Mouse (Mus musculus): ENCODE results near the gene Six5. TPM values are rescaled to one million over a fixed set of nuclear protein-coding genes. Genes with fewer than 3 reads are reported as not detected.
A peak's percentile ranks its signal among the peaks of the same experiment; 100 is the strongest.

The Six5 gene
- polyA plus RNA-seq, 1 experiment: 5.7 TPM

DNA sequence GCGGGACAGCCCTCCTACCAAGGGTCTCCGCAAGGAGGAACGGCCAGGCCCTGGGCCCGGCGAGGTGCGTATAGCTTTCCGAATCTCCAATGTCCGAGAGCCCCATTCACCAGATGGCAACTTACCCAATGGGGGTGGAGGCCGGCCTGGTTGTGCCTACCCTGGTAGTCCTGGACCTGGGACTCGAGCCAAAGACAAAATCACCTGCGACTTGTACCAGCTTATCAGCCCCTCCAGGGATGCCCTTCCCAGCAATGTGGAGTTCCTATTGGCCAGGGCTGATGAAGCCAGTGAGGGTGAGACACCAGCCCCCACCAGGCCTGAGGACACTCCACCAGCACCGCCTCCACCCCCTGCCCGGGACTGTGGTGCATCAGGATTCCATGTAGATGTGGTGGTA is 41.8 kb downstream of the Six5 start:
- DNase-seq (ENCODE audit: extremely low spot score in 1 of 2, low spot score in 1 of 2): no peak

DNA sequence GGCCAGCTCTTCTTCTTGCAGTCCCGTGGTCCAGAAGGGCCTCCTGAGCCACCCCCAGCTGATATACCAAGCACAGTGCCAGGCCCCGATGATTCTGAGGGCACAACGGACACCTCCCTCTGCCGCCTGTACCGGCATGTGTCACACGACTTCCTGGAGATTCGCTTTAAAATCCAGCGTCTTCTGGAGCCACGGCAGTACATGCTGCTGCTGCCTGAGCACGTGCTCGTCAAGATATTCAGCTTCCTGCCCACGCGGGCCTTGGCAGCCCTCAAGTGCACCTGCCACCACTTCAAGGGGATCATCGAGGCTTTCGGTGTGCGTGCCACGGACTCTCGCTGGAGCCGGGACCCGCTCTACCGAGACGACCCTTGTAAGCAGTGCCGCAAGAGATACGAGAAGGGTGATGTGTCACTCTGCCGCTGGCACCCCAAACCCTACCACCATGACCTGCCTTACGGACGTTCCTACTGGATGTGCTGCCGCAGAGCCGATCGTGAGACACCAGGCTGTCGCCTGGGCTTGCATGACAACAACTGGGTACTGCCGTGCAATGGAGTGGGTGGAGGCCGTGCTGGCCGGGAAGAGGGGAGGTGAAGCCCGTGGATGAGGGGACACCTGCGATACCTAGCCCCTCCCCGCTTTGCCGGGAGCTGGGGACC is 42.4 kb downstream of the Six5 start:
- peak; percentile 60 to 66 for DNase-seq (ENCODE audit: extremely low spot score in 1 of 2, low spot score in 1 of 2)

DNA sequence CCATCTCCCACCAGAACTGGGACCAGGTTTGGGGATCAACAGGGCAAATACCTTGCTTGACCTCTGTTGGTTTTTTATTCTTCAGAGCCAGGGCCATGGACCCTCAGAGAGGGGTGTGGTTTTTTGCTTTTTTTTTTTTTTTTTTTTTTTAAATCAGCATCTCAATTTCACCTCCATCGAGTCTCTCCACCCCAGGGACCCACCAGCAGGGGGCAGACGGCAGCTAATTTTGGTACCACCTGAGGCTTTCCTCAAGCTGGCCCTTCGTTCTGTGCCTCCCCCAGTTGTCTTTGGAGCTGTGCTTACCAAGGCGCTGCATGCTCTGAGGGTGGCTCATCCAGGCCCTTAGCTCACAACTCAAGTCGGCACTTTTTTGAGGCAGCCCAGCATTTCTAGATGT is 43.0 kb downstream of the Six5 start:
- peak in 1 of 2 experiments; percentile 79 for DNase-seq (ENCODE audit: extremely low spot score in 1 of 2, low spot score in 1 of 2)

- DNase-seq (ENCODE audit: extremely low spot score in 1 of 2, low spot score in 1 of 2): no peak
Observed at GRCm38 (mm10) chr7:19146793-19147192, 52.4 kb downstream of the Six5 start.

- DNase-seq (ENCODE audit: extremely low spot score in 1 of 2, low spot score in 1 of 2): no peak
Observed at GRCm38 (mm10) chr7:19147497-19148045, 53.2 kb downstream of the Six5 start.

Other genes with a start within 250 kb of the Six5 start
- gene Pglyrp1, start 223.3 kb upstream of the Six5 start, polyA plus RNA-seq (2012; rRNA removed): 17.5 and 20.5 TPM in 2 replicates
- 11.7 and 15.4 TPM in 2 replicates for gene Ccdc61, start 184.2 kb upstream of the Six5 start, polyA plus RNA-seq (2012; rRNA removed)
- gene Nova2, start 168.7 kb upstream of the Six5 start, polyA plus RNA-seq (2012; rRNA removed): 25.0 and 27.0 TPM in 2 replicates
- gene Nanos2, start 107.2 kb upstream of the Six5 start, polyA plus RNA-seq (2012; rRNA removed): 2.9 and 4.1 TPM in 2 replicates
- 39.9 and 46.2 TPM in 2 replicates for gene Mypop, start 103.3 kb upstream of the Six5 start, polyA plus RNA-seq (2012; rRNA removed)
- 29.0 and 30.5 TPM in 2 replicates for gene Irf2bp1, start 90.5 kb upstream of the Six5 start, polyA plus RNA-seq (2012; rRNA removed)
- gene Foxa3, start 71.1 kb upstream of the Six5 start, polyA plus RNA-seq (2012; rRNA removed): not detected in 2 replicates
- 118 and 120 TPM in 2 replicates for gene Sympk, start 70.2 kb upstream of the Six5 start, polyA plus RNA-seq (2012; rRNA removed)
- 0.14 and 0.17 TPM in 2 replicates for gene Rsph6a, start 39.9 kb upstream of the Six5 start, polyA plus RNA-seq (2012; rRNA removed)
- 174 and 178 TPM in 2 replicates for gene Dmwd, start 18.4 kb upstream of the Six5 start, polyA plus RNA-seq (2012; rRNA removed)
- gene Dmpk, start 10.7 kb upstream of the Six5 start, polyA plus RNA-seq (2012; rRNA removed): 50.3 and 59.6 TPM in 2 replicates
- gene Gm4969, start 23.8 kb downstream of the Six5 start, polyA plus RNA-seq (2012; rRNA removed): 1.1 and 1.4 TPM in 2 replicates
- 8.4 and 9.0 TPM in 2 replicates for gene Fbxo46, start 25.3 kb downstream of the Six5 start, polyA plus RNA-seq (2012; rRNA removed)
- 15.3 and 16.7 TPM in 2 replicates for gene Qpctl, start 54.7 kb downstream of the Six5 start, polyA plus RNA-seq (2012; rRNA removed)
- 70.7 and 83.9 TPM in 2 replicates for gene Snrpd2, start 55.1 kb downstream of the Six5 start, polyA plus RNA-seq (2012; rRNA removed)
- 11.0 and 11.9 TPM in 2 replicates for gene Gipr, start 71.5 kb downstream of the Six5 start, polyA plus RNA-seq (2012; rRNA removed)
- gene Eml2, start 81.8 kb downstream of the Six5 start, polyA plus RNA-seq (2012; rRNA removed): 134 and 136 TPM in 2 replicates
- 7.4 and 7.7 TPM in 2 replicates for gene Gpr4, start 117.9 kb downstream of the Six5 start, polyA plus RNA-seq (2012; rRNA removed)
- 40.9 and 41.0 TPM in 2 replicates for gene Opa3, start 133.7 kb downstream of the Six5 start, polyA plus RNA-seq (2012; rRNA removed)
- gene Vasp, start 177.2 kb downstream of the Six5 start, polyA plus RNA-seq (2012; rRNA removed): 22.2 and 24.9 TPM in 2 replicates
- gene Ppm1n, start 185.5 kb downstream of the Six5 start, polyA plus RNA-seq (2012; rRNA removed): 0.48 and 0.62 TPM in 2 replicates
- gene Rtn2, start 188.0 kb downstream of the Six5 start, polyA plus RNA-seq (2012; rRNA removed): 128 and 135 TPM in 2 replicates
- 6.3 and 22.4 TPM in 2 replicates for gene Fosb, start 215.5 kb downstream of the Six5 start, polyA plus RNA-seq (2012; rRNA removed)

Data from frontal cortex, adult 2 months (tissue).